Mouse (Mus musculus) central nervous system, embryonic 14 days (tissue): ENCODE results near the gene Stx11. TPM values are rescaled to one million over a fixed set of nuclear protein-coding genes. Genes with fewer than 3 reads are reported as not detected.

Source experiments
- polyA plus RNA-seq: library from polyadenylated mRNA; depleted of rRNA; stranded (reverse); fragments of >200 nt; gene quantifications from 2 replicates; pipeline ENCODE4 v1.2.3, GENCODE M21; 2012; rRNA removed

The Stx11 gene
- polyA plus RNA-seq, result 0.76 and 1.4 TPM in 2 replicates

DNA sequence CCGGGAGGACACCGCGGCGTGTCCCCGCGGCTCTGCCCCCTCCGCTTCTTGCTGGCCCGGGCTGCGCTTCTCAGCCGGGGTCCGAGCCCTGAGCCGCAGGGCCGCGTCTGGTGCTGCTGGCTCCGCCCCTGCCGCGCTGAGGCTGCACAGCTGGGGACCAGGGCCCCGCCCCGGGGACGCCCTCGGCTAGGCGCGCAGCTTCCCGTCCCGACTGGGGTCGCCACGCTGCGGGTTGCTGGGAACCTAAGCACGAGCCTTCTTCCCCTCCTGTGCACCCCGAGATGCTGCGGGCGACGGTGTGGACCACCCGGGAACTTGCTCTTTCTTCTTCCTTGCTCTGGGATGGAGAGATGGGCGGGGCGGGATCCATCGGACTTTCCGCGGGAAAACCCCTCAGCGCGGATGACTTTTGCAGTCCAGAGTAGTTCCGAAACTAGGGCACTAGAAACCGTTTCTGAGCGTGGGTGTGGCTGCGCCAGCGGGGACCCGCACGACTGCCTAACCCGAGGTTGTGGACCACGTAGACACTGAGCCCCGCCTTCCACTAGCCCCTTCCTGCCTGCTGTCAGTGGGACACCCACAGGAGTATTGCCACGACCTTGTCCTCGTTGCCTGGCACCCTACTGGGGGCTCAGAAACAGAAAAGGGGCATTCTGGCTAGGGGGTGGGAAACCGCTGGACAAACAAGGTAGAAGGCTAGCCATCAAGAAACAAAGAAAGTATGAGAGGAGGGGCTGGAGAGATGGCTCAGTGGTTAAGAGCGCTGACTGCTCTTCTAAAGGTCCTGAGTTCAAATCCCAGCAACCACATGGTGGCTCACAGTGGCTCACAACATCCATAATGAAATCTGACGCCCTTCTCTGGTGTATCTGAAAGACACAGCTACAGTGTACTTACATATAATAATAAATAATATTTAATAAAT is at the start of gene Stx11:
TSS of gene Stx11 (minus strand) at position 148 of the 925 bp plus-strand sequence.

DNA sequence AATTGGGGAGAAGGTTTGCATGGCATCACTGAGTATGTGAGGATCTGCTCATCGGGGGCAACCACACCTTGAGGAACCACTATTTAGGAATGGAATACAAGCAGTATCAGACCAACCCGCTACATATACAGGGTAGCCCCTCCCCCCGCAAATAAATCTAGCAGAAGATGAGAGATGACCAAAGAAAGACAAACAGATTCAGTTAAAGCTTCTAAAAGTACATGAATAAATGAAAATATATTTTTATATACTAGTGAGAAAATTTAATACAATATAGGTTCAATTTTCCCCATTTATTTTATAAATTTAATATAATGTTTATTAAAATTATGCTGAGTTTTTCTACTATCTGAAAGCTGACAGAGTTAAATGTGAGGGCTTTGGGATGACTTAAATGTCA is 40.9 kb upstream of the Stx11 start, which contains the start of gene Sf3b5:
TSS of gene Sf3b5 (plus strand) at position 301 of the 400 bp plus-strand sequence.

Other genes with a start within 250 kb of the Stx11 start
- gene Utrn, start 94.9 kb downstream of the Stx11 start, polyA plus RNA-seq, result 11.1 and 16.5 TPM in 2 replicates
- gene Sf3b5, start 41.0 kb upstream of the Stx11 start, polyA plus RNA-seq, result 32.5 and 34.9 TPM in 2 replicates
- 133 and 239 TPM in 2 replicates for gene Plagl1, start 96.2 kb upstream of the Stx11 start, polyA plus RNA-seq
- not detected in 2 replicates for gene Zc2hc1b, start 213.7 kb upstream of the Stx11 start, polyA plus RNA-seq
- gene Ltv1, start 228.9 kb upstream of the Stx11 start, polyA plus RNA-seq, result 34.4 and 37.5 TPM in 2 replicates